Mouse (Mus musculus) midbrain, embryonic 13.5 days (tissue): ENCODE measurements around the gene Tnfsf13. TPM values are rescaled to one million over a fixed set of nuclear protein-coding genes. Genes with fewer than 3 reads are reported as not detected.
"Not testable (repeated sequence)": the region's sequence is repeated elsewhere in the genome, so short reads cannot be mapped to it uniquely, and the experiment has no call there.

Source experiments
- ATAC-seq: fragments of 200-750 bp; cut with Nextera tagmentation; 2 replicates; pipeline ENCODE4 v1.8.0; 2017; ENCODE audit warnings: mild to moderate bottlenecking, moderate TSS enrichment, moderate library complexity
- H3K27ac ChIP-seq: fragments of 300-500 bp; sonication (generic); 2 replicates; pipeline ENCODE4 v1.5.1; 2015; ENCODE audit warnings: inconsistent platforms, mild to moderate bottlenecking, moderate library complexity
- H3K27me3 ChIP-seq: fragments of 300-500 bp; sonication (generic); 2 replicates; pipeline ENCODE4 v1.6.1; 2015; ENCODE audit warnings: mild to moderate bottlenecking, inconsistent platforms
- H3K36me3 ChIP-seq: fragments of 300-500 bp; sonication (generic); 2 replicates; pipeline ENCODE4 v1.6.1; 2015; ENCODE audit warnings: mild to moderate bottlenecking, inconsistent platforms
- H3K4me1 ChIP-seq: fragments of 300-500 bp; sonication (generic); replicated peaks from 2 replicates; pipeline ENCODE4 v1.6.1; 2015; ENCODE audit warnings: inconsistent platforms
- H3K4me2 ChIP-seq: fragments of 300-500 bp; sonication (generic); replicated peaks from 2 replicates; pipeline ENCODE4 v1.6.1; 2015; ENCODE audit warnings: moderate library complexity, mild to moderate bottlenecking, inconsistent platforms
- H3K4me3 ChIP-seq: fragments of 300-500 bp; sonication (generic); replicated peaks from 2 replicates; pipeline ENCODE4 v1.5.1; 2015; ENCODE audit warnings: mild to moderate bottlenecking, inconsistent platforms
- H3K9ac ChIP-seq: fragments of 300-500 bp; sonication (generic); replicated peaks from 2 replicates; pipeline ENCODE4 v1.6.1; 2015; ENCODE audit warnings: mild to moderate bottlenecking, inconsistent platforms
- H3K9me3 ChIP-seq: fragments of 300-500 bp; sonication (generic); 2 replicates; pipeline ENCODE4 v1.6.1; 2016; ENCODE audit warnings: mild to moderate bottlenecking, inconsistent platforms
- WGBS: fragments of 180-500 bp; shearing (Covaris S2); methylation state at CpG from one replicate; pipeline ENCODE4 v1.1.7; 2015; 5-methylcytosine and 5-hydroxymethylcytosine counted together
- polyA plus RNA-seq: library from polyadenylated mRNA; unstranded; fragments of >200 nt; fragmentation: Nextera tagmentation; extraction: Ambion mirVana; gene quantifications from 2 replicates; pipeline ENCODE4 v1.2.1, GENCODE M21; 2015

The Tnfsf13 gene
- polyA plus RNA-seq, 1 experiment from 2014 or later, result 0.36 TPM

- ATAC-seq, H3K9me3 ChIP-seq, H3K4me1 ChIP-seq, H3K27ac ChIP-seq, H3K4me3 ChIP-seq, H3K4me2 ChIP-seq, H3K27me3 ChIP-seq, H3K36me3 ChIP-seq, H3K9ac ChIP-seq: not testable (repeated sequence)
- WGBS, result 94% methylated on average over 10 of the region's 10 CpGs
Measured at GRCm38 (mm10) chr11:69702886-69703285, 17.3 kb upstream of the Tnfsf13 start.

- Histone ChIP-seq H3K4me1 (peaks cover 13% of the 10 kb centered on the region), H3K36me3 (no peaks in the 10 kb centered on the region), H3K9me3 (no peaks in the 10 kb centered on the region), H3K27me3 (0 out of 2 replicates have a peak, but pooled peaks cover 8% of the 10 kb centered on the region), H3K4me3 (no peak overlapping the region), H3K4me2 (no peak overlapping the region), H3K9ac (no peak overlapping the region), H3K27ac (no peak overlapping the region)
- WGBS, result 79% methylated on average over 1 of the region's 1 CpGs
- ATAC-seq, result no peak
Measured at GRCm38 (mm10) chr11:69699595-69699994, 14.0 kb upstream of the Tnfsf13 start.

GRCm38 (mm10) chr11:69698574-69698973 lies 13.0 kb upstream of the Tnfsf13 start:
- Histone ChIP-seq H3K4me2 (no peak overlapping the region), H3K4me1 (peaks cover 13% of the 10 kb centered on the region), H3K4me3 (no peak overlapping the region), H3K27me3 (0 out of 2 replicates have a peak, but pooled peaks cover 8% of the 10 kb centered on the region), H3K9ac (no peak overlapping the region), H3K27ac (no peak overlapping the region), H3K9me3 (no peaks in the 10 kb centered on the region), H3K36me3 (no peaks in the 10 kb centered on the region)
- ATAC-seq, result no peak
- 74% methylated on average over 5 of the region's 5 CpGs for WGBS

- Histone ChIP-seq H3K4me3 (no peak overlapping the region), H3K4me1 (peaks cover 18% of the 10 kb centered on the region)
- WGBS, result 90% methylated on average over 3 of the region's 3 CpGs
Measured at GRCm38 (mm10) chr11:69697396-69697795, 11.8 kb upstream of the Tnfsf13 start.

GRCm38 (mm10) chr11:69695361-69696181 lies 10.0 kb upstream of the Tnfsf13 start, which contains the start of the genes Tnfsf12 and Tnfsfm13:
Tnfsf12 (minus strand) TSS chr11:69695849.
Tnfsfm13 (minus strand) TSS chr11:69696098.
- no peaks in the 10 kb centered on the region for H3K36me3 ChIP-seq
- peak within 1 kb of the TSS; percentile 47 for H3K4me3 ChIP-seq
- H3K27me3 ChIP-seq, result 0 out of 2 replicates have a peak, but pooled peaks cover 8% of the 10 kb centered on the region
- 2% methylated on average over 41 of the region's 41 CpGs for WGBS
- H3K27ac ChIP-seq, result no peak within 1 kb of the TSS
- 0 out of 2 replicates have a peak, but pooled peaks have one; percentile 62 for ATAC-seq
- peak within 1 kb of the TSS; percentile 89 for H3K4me2 ChIP-seq
- peak within 1 kb of the TSS; percentile 80 for H3K9ac ChIP-seq
- H3K4me1 ChIP-seq, result peaks cover 18% of the 10 kb centered on the region
- no peaks in the 10 kb centered on the region for H3K9me3 ChIP-seq

More at GRCm38 (mm10) chr11:69697396-69697795, 11.8 kb upstream of the Tnfsf13 start:
- no peaks in the 10 kb centered on the region for H3K9me3 ChIP-seq
- H3K9ac ChIP-seq, result no peak overlapping the region
- no peaks in the 10 kb centered on the region for H3K36me3 ChIP-seq
- 0 out of 2 replicates have a peak, but pooled peaks cover 8% of the 10 kb centered on the region for H3K27me3 ChIP-seq
- no peak for ATAC-seq
- H3K4me2 ChIP-seq, result no peak overlapping the region
- no peak overlapping the region for H3K27ac ChIP-seq

GRCm38 (mm10) chr11:69695046-69695360 lies 9.4 kb upstream of the Tnfsf13 start:
- Histone ChIP-seq H3K27ac (no peak overlapping the region), H3K4me2 (peak overlapping the region; percentile 89), H3K4me1 (peaks cover 18% of the 10 kb centered on the region), H3K36me3 (no peaks in the 10 kb centered on the region), H3K4me3 (peak overlapping the region; percentile 47), H3K9ac (peak overlapping the region; percentile 80; the same call in 1 of the 2 replicates), H3K27me3 (0 out of 2 replicates have a peak, but pooled peaks cover 8% of the 10 kb centered on the region), H3K9me3 (no peaks in the 10 kb centered on the region)
- WGBS, result 38% methylated on average over 6 of the region's 6 CpGs
- ATAC-seq, result 0 out of 2 replicates have a peak, but pooled peaks have one; percentile 24

- 50% methylated on average over 11 of the region's 11 CpGs for WGBS
- H3K27me3 ChIP-seq, result 0 out of 2 replicates have a peak, but pooled peaks cover 8% of the 10 kb centered on the region
- no peak overlapping the region for H3K4me2 ChIP-seq
- no peak for ATAC-seq
- no peaks in the 10 kb centered on the region for H3K9me3 ChIP-seq
- no peaks in the 10 kb centered on the region for H3K36me3 ChIP-seq
- H3K27ac ChIP-seq, result no peak overlapping the region
- H3K9ac ChIP-seq, result no peak overlapping the region
- peaks cover 18% of the 10 kb centered on the region for H3K4me1 ChIP-seq
- no peak overlapping the region for H3K4me3 ChIP-seq
Measured at GRCm38 (mm10) chr11:69693421-69693965, 7.9 kb upstream of the Tnfsf13 start.

- H3K27me3 ChIP-seq, result 0 out of 2 replicates have a peak, but pooled peaks cover 8% of the 10 kb centered on the region
- H3K27ac ChIP-seq, result no peak overlapping the region
- no peak overlapping the region for H3K4me3 ChIP-seq
- H3K36me3 ChIP-seq, result no peaks in the 10 kb centered on the region
- H3K9ac ChIP-seq, result no peak overlapping the region
- H3K4me1 ChIP-seq, result peaks cover 18% of the 10 kb centered on the region
- no peaks in the 10 kb centered on the region for H3K9me3 ChIP-seq
- WGBS, result 78% methylated on average over 6 of the region's 6 CpGs
- ATAC-seq, result no peak
- no peak overlapping the region for H3K4me2 ChIP-seq
Measured at GRCm38 (mm10) chr11:69692863-69693262, 7.3 kb upstream of the Tnfsf13 start.

- no peak for ATAC-seq
- no peak overlapping the region for H3K9ac ChIP-seq
Measured at GRCm38 (mm10) chr11:69692196-69692811, 6.7 kb upstream of the Tnfsf13 start.

GRCm38 (mm10) chr11:69689891-69690290 lies 4.3 kb upstream of the Tnfsf13 start:
- no peak overlapping the region for H3K4me2 ChIP-seq
- no peaks in the 10 kb centered on the region for H3K36me3 ChIP-seq
- WGBS, result 92% methylated on average over 1 of the region's 1 CpGs
- ATAC-seq, result no peak
- no peaks in the 10 kb centered on the region for H3K9me3 ChIP-seq
- peaks cover 13% of the 10 kb centered on the region; the same call in 1 of the 2 replicates for H3K27me3 ChIP-seq
- no peak overlapping the region for H3K4me3 ChIP-seq
- no peak overlapping the region; the same call in 1 of the 2 replicates for H3K9ac ChIP-seq
- H3K27ac ChIP-seq, result no peak overlapping the region
- peaks cover 11% of the 10 kb centered on the region; the same call in 1 of the 2 replicates for H3K4me1 ChIP-seq

More at GRCm38 (mm10) chr11:69692196-69692811, 6.7 kb upstream of the Tnfsf13 start:
- Histone ChIP-seq H3K36me3 (no peaks in the 10 kb centered on the region), H3K9me3 (no peaks in the 10 kb centered on the region), H3K27ac (no peak overlapping the region), H3K4me2 (no peak overlapping the region), H3K4me1 (peaks cover 18% of the 10 kb centered on the region), H3K27me3 (0 out of 2 replicates have a peak, but pooled peaks cover 9% of the 10 kb centered on the region), H3K4me3 (no peak overlapping the region)
- WGBS, result 85% methylated on average over 9 of the region's 9 CpGs

GRCm38 (mm10) chr11:69687061-69687460 lies 1.5 kb upstream of the Tnfsf13 start:
- Histone ChIP-seq H3K36me3 (no peaks in the 10 kb centered on the region), H3K4me1 (peaks cover 18% of the 10 kb centered on the region), H3K9me3 (no peaks in the 10 kb centered on the region), H3K9ac (peak overlapping the region; percentile 44; the same call in 1 of the 2 replicates), H3K27me3 (peaks cover 13% of the 10 kb centered on the region; the same call in 1 of the 2 replicates), H3K4me3 (no peak overlapping the region), H3K4me2 (no peak overlapping the region), H3K27ac (no peak overlapping the region)
- WGBS, result 56% methylated on average over 5 of the region's 5 CpGs
- no peak for ATAC-seq
